Mouse (Mus musculus): ENCODE measurements around the gene Epb41l3.

DNA sequence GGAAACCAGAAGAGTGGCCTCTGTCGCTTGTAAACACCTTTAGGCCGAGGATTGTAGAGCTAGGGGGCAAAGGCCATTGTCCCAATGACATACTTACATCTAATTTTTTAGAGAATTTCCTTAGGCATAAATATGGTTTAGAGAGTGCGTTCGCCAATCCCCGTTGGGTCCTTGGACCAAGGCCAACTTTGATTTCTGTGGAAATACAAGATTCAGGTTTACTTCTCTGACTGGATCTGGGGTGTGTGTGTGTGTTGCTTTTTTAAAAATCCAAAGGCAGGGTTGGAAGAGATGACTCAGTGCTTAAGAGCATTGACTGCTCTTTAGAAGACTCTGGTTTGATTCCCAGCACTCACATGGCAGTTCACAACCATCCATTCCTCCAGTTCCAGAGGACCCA is 83.2 kb downstream of the Epb41l3 start:
- TF ChIP-seq POLR2A (IDR thresholded peaks at IDR 0.05; ENCODE audit: borderline replicate concordance, low read depth, low read length) (no peak), CTCF (IDR thresholded peaks at IDR 0.05; ENCODE audit: low read depth, low read length) (no peak)

Data from bone marrow macrophage, adult 2 months (primary cell).